Mouse (Mus musculus): ENCODE results near the gene Retnla. TPM values are rescaled to one million over a fixed set of nuclear protein-coding genes. Genes with fewer than 3 reads are reported as not detected.
"Not testable (repeated sequence)": the region's sequence is repeated elsewhere in the genome, so short reads cannot be mapped to it uniquely, and the experiment has no call there.

Gene Retnla
- total and polyA plus RNA-seq, 2 experiments from 2014 or later, result not detected

DNA sequence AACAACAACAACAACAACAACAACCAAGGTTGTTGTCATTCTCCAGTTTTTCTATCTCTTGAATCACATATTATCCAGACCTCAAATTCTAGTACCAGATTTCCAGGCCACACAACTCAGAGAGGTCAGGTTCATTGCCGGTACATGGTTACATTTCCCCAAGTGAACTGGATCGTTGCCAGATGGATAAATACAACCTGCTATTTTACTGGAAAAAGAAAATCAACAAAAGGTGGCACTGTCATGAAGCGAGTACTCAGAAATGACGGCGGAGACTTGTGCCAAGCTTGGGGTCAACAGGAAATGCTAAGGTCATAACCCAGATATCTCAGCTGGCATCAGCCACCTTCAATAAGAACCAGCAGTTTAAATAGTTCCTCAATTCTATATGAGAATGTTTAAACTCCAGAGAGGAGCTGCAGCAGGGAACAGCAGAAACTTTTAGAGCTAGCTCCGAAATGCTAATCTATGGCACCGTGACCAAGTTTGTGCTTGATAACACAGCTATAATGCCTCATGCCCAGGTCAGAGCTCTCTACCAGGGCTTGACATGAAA, 30.4 kb upstream of the Retnla start:
- Histone ChIP-seq H3K4me3 (ENCODE audit: low read length) (no peak overlapping the region), H3K27me3 (ENCODE audit: insufficient read depth, low read length) (no peaks in the 10 kb centered on the region), H3K9ac (replicated peaks; ENCODE audit: low read length) (no peak overlapping the region), H3K4me2 (ENCODE audit: low read depth, low read length) (no peak overlapping the region), H3K27ac (no peak overlapping the region), H3K9me3 (ENCODE audit: low read length) (no peaks in the 10 kb centered on the region), H3K36me3 (ENCODE audit: insufficient read depth, low read length) (no peaks in the 10 kb centered on the region), H3K4me1 (ENCODE audit: insufficient read depth, low read length) (no peaks in the 10 kb centered on the region)
- TF ChIP-seq CTCF (IDR thresholded peaks at IDR 0.05; ENCODE audit: low read depth), result no peak
- DNase-seq (ENCODE audit: low spot score) (no peak), ATAC-seq (no peak)
- 76% methylated on average over 7 of the region's 7 CpGs for WGBS

DNA sequence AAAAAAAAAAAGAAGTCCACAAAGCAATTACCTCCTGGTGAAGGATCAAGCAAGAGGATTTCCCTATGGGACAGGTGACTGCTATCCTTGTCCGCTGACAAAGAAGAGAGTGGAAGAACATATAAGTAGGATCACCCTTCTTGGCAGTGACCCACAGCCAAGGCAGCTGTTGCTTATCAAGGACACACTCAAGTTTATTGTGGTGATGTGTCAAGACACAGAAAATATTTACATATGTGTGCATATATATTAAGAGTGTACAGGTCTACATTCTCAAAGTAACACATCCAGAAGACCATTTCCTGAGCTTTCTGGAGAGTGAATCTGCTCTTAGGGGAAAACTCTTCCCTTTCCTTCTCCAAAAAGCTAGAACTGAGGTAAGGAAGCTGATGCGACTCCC, 25.7 kb upstream of the Retnla start, which contains the start of gene Retnlb:
TSS of gene Retnlb (plus strand) at position 162 of the 400 bp plus-strand sequence.
- no peak for TF ChIP-seq CTCF (IDR thresholded peaks at IDR 0.05; ENCODE audit: low read depth)
- no peaks in the 10 kb centered on the region for H3K36me3 ChIP-seq (ENCODE audit: insufficient read depth, low read length)
- H3K4me1 ChIP-seq (ENCODE audit: insufficient read depth, low read length), result no peaks in the 10 kb centered on the region
- H3K9ac ChIP-seq (replicated peaks; ENCODE audit: low read length), result no peak within 1 kb of the TSS
- H3K27ac ChIP-seq, result no peak within 1 kb of the TSS
- H3K27me3 ChIP-seq (ENCODE audit: insufficient read depth, low read length), result no peaks in the 10 kb centered on the region
- ATAC-seq, result no peak
- no peak within 1 kb of the TSS for H3K4me2 ChIP-seq (ENCODE audit: low read depth, low read length)
- no peak for DNase-seq (ENCODE audit: low spot score)
- WGBS, result 94% methylated on average over 2 of the region's 2 CpGs
- H3K4me3 ChIP-seq (ENCODE audit: low read length), result no peak within 1 kb of the TSS
- H3K9me3 ChIP-seq (ENCODE audit: low read length), result no peaks in the 10 kb centered on the region

DNA sequence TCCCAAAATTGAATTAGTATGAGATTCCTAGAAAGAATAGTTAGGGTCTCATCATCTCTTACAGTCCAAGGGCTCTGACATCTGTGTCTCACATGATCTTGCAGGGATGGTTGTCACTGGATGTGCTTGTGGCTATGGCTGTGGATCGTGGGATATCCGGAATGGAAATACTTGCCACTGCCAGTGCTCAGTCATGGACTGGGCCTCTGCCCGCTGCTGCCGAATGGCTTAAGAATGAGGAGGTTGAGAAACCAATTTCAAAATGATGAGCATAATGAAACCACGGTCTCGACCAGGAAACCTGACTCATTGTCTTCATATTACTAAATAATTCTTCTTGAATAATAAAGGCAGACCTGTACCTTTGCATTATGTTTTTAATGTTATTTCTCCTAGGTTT, 23.8 kb upstream of the Retnla start:
- Histone ChIP-seq H3K9ac (replicated peaks; ENCODE audit: low read length) (no peak overlapping the region), H3K27me3 (ENCODE audit: insufficient read depth, low read length) (no peaks in the 10 kb centered on the region), H3K4me3 (ENCODE audit: low read length) (no peak overlapping the region), H3K36me3 (ENCODE audit: insufficient read depth, low read length) (no peaks in the 10 kb centered on the region), H3K4me1 (ENCODE audit: insufficient read depth, low read length) (no peaks in the 10 kb centered on the region), H3K4me2 (ENCODE audit: low read depth, low read length) (no peak overlapping the region), H3K9me3 (ENCODE audit: low read length) (no peaks in the 10 kb centered on the region), H3K27ac (no peak overlapping the region)
- TF ChIP-seq CTCF (IDR thresholded peaks at IDR 0.05; ENCODE audit: low read depth), result no peak
- ATAC-seq (no peak), DNase-seq (ENCODE audit: low spot score) (no peak)
- 93% methylated on average over 6 of the region's 6 CpGs for WGBS

DNA sequence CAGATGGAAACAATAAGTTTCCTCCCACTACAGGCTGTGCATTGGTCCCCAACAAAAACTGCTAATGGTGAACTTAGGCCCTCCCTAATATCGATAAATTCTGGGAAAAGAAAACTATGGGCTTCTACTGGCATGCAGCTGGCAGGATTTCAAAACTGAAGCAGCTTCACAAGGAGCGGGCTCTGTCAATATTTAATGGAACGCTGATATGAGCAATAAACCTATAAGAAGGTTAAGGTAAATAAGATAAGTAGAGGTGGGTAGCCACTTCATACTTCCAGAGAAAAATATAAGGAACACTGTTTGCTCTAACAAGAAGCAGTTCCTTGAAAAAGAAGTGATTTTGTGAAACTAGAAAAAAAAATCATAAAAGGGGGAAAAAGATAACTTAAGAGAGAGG, 15.9 kb upstream of the Retnla start:
- no peak for TF ChIP-seq CTCF (IDR thresholded peaks at IDR 0.05; ENCODE audit: low read depth)
- Histone ChIP-seq H3K9me3 (ENCODE audit: low read length) (no peaks in the 10 kb centered on the region), H3K36me3 (ENCODE audit: insufficient read depth, low read length) (no peaks in the 10 kb centered on the region), H3K27me3 (ENCODE audit: insufficient read depth, low read length) (no peaks in the 10 kb centered on the region), H3K27ac (no peak overlapping the region), H3K9ac (replicated peaks; ENCODE audit: low read length) (no peak overlapping the region), H3K4me1 (ENCODE audit: insufficient read depth, low read length) (no peaks in the 10 kb centered on the region), H3K4me3 (ENCODE audit: low read length) (no peak overlapping the region), H3K4me2 (ENCODE audit: low read depth, low read length) (no peak overlapping the region)
- no peak for DNase-seq (ENCODE audit: low spot score)
- no peak for ATAC-seq
- 87% methylated on average over 3 of the region's 3 CpGs for WGBS

DNA sequence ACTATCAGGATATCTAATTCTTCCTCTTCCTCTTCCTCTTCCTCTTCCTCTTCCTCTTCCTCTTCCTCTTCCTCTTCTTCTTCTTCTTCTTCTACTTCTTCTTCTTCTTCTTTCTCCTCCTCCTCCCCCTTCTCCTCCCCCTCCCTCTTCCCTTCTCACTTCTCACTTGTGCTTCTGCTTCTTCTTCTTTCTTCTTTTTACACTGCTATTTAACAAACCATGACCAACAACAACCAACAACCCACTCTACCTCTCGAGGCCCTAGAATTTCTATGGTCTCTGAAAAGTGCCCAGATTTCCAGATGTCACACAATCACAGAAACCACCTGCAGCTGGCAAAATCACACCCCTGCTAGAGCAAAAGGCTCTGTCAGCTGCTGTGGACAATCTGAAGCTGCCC, 14.7 kb upstream of the Retnla start:
- DNase-seq (ENCODE audit: low spot score), result no peak
- no peaks in the 10 kb centered on the region for H3K27me3 ChIP-seq (ENCODE audit: insufficient read depth, low read length)
- no peaks in the 10 kb centered on the region for H3K4me1 ChIP-seq (ENCODE audit: insufficient read depth, low read length)
- H3K27ac ChIP-seq, result no peak overlapping the region
- 64% methylated on average over 1 of the region's 1 CpGs for WGBS
- no peaks in the 10 kb centered on the region for H3K9me3 ChIP-seq (ENCODE audit: low read length)
- no peak for TF ChIP-seq CTCF (IDR thresholded peaks at IDR 0.05; ENCODE audit: low read depth)
- no peak overlapping the region for H3K4me2 ChIP-seq (ENCODE audit: low read depth, low read length)
- ATAC-seq, result no peak
- H3K4me3 ChIP-seq (ENCODE audit: low read length), result no peak overlapping the region
- no peaks in the 10 kb centered on the region for H3K36me3 ChIP-seq (ENCODE audit: insufficient read depth, low read length)
- H3K9ac ChIP-seq (replicated peaks; ENCODE audit: low read length), result no peak overlapping the region

DNA sequence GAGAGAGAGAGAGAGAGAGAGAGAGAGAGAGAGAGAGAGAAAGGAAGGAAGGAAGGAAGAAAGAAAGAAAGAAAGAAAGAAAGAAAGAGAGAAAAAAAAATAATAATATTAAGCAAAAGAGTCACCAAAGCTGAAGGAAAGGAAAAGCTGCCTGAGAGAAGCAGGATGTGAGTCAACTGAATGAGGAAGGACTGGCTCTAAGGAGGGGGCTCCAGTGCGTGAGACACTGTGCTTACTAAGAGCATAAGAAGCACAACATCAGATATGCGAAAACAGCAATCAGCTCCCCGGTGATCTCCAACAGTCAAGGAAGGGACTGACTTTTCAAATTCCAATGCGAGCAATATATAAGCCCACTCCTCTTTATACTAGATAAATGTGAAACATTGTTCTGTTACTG, 13.3 kb upstream of the Retnla start:
- Histone ChIP-seq H3K36me3 (ENCODE audit: insufficient read depth, low read length) (no peaks in the 10 kb centered on the region), H3K27ac (no peak overlapping the region), H3K4me1 (ENCODE audit: insufficient read depth, low read length) (no peaks in the 10 kb centered on the region), H3K9ac (replicated peaks; ENCODE audit: low read length) (no peak overlapping the region), H3K9me3 (ENCODE audit: low read length) (no peaks in the 10 kb centered on the region), H3K4me3 (ENCODE audit: low read length) (no peak overlapping the region), H3K4me2 (ENCODE audit: low read depth, low read length) (no peak overlapping the region), H3K27me3 (ENCODE audit: insufficient read depth, low read length) (no peaks in the 10 kb centered on the region)
- DNase-seq (ENCODE audit: low spot score) (no peak), ATAC-seq (no peak)
- 84% methylated on average over 4 of the region's 4 CpGs for WGBS
- no peak for TF ChIP-seq CTCF (IDR thresholded peaks at IDR 0.05; ENCODE audit: low read depth)

DNA sequence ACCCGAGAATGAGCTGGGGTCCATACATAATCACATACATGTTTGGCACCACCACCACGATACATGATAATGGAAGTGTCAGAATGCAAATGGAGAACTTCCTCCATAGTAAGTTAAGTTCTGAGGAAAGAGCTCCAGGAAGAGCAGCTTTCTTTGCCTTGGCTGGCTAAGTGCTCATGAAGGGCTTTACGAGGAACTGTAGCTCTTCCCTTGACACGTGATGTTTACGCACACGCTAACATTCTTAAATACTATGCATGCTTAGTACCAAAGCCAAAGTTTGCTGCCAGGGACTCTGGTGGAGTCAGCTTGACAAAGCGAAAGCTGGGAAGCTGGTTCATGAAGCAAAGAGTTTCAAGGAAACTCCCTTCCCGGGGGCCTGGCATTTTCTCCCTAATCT, 10.3 kb upstream of the Retnla start:
- 91% methylated on average over 7 of the region's 8 CpGs for WGBS
- no peak overlapping the region for H3K27ac ChIP-seq
- TF ChIP-seq CTCF (IDR thresholded peaks at IDR 0.05; ENCODE audit: low read depth), result no peak
- no peak for ATAC-seq
- H3K4me3 ChIP-seq (ENCODE audit: low read length), result no peak overlapping the region
- no peaks in the 10 kb centered on the region for H3K27me3 ChIP-seq (ENCODE audit: insufficient read depth, low read length)
- no peak overlapping the region for H3K4me2 ChIP-seq (ENCODE audit: low read depth, low read length)
- DNase-seq (ENCODE audit: low spot score), result no peak
- no peaks in the 10 kb centered on the region for H3K36me3 ChIP-seq (ENCODE audit: insufficient read depth, low read length)
- no peak overlapping the region for H3K9ac ChIP-seq (replicated peaks; ENCODE audit: low read length)
- H3K4me1 ChIP-seq (ENCODE audit: insufficient read depth, low read length), result no peaks in the 10 kb centered on the region
- no peaks in the 10 kb centered on the region for H3K9me3 ChIP-seq (ENCODE audit: low read length)

DNA sequence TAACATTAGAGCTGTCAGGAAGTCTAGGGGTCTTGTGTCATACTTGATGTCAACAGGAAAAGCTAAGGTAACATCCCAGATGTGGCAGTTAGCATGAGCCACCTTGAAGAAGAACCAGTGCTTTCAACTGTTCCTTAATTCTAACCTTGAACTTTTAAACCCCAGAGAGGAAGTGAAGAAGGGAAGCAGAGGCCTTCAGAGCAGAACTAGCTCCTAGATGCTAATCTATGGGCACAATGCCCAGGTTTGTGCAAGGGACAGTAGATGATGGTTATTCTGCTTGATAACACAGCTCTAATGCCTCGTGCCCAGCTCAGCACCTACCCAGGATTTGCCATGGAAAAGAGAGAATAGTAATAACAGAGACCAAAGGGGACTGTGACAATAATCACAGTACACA, 8.7 kb upstream of the Retnla start:
- 43% methylated on average over 1 of the region's 1 CpGs for WGBS
- ATAC-seq, result not testable (repeated sequence)

More for the DNA sequence above, 8.7 kb upstream of the Retnla start:
- H3K4me3 ChIP-seq (ENCODE audit: low read length); H3K27me3 ChIP-seq (ENCODE audit: insufficient read depth, low read length); H3K4me2 ChIP-seq (ENCODE audit: low read depth, low read length); H3K36me3 ChIP-seq (ENCODE audit: insufficient read depth, low read length); H3K9ac ChIP-seq (replicated peaks; ENCODE audit: low read length); DNase-seq (ENCODE audit: low spot score); H3K9me3 ChIP-seq (ENCODE audit: low read length); H3K27ac ChIP-seq; H3K4me1 ChIP-seq (ENCODE audit: insufficient read depth, low read length): not testable (repeated sequence)
